Mouse (Mus musculus) hindbrain, embryonic 12.5 days (tissue): ENCODE data around the gene Cxcl9. TPM values are rescaled to one million over a fixed set of nuclear protein-coding genes. Genes with fewer than 3 reads are reported as not detected.

Experiments used
- polyA plus RNA-seq: library from polyadenylated mRNA; unstranded; fragments of >200 nt; fragmentation: Nextera tagmentation; extraction: Ambion mirVana; gene quantifications from 2 replicates; pipeline ENCODE4 v1.2.1, GENCODE M21; 2016

Gene Cxcl9
- polyA plus RNA-seq, 1 experiment from 2014 or later: not detected

Other genes starting within 250 kb of the Cxcl9 start
- 334 and 368 TPM in 2 replicates for gene G3bp2, start 244.4 kb downstream of the Cxcl9 start, polyA plus RNA-seq
- 55.4 and 55.6 TPM in 2 replicates for gene Uso1, start 190.1 kb downstream of the Cxcl9 start, polyA plus RNA-seq
- not detected in 2 replicates for gene U90926, start 112.7 kb downstream of the Cxcl9 start, polyA plus RNA-seq
- 0.36 and 0.53 TPM in 2 replicates for gene Ppef2, start 71.8 kb downstream of the Cxcl9 start, polyA plus RNA-seq
- gene Naaa, start 49.9 kb downstream of the Cxcl9 start, polyA plus RNA-seq: 8.2 and 9.5 TPM in 2 replicates
- gene Sdad1, start 17.6 kb downstream of the Cxcl9 start, polyA plus RNA-seq: 36.9 and 39.0 TPM in 2 replicates
- gene Art3, start 3.7 kb upstream of the Cxcl9 start, polyA plus RNA-seq: 4.5 and 5.0 TPM in 2 replicates
- 0.26 and 0.50 TPM in 2 replicates for gene Cxcl10, start 20.8 kb upstream of the Cxcl9 start, polyA plus RNA-seq
- gene Nup54, start 107.1 kb upstream of the Cxcl9 start, polyA plus RNA-seq: 46.2 and 59.8 TPM in 2 replicates
- gene Scarb2, start 178.8 kb upstream of the Cxcl9 start, polyA plus RNA-seq: 16.2 and 17.1 TPM in 2 replicates
- gene Fam47e, start 227.0 kb upstream of the Cxcl9 start, polyA plus RNA-seq: not detected in 2 replicates